Mouse (Mus musculus) kidney, adult 2 months (tissue): ENCODE measurements around the gene Pogk.

Experiments used
- CTCF ChIP-seq: fragments of 200-500 bp; conservative IDR thresholded peaks from 2 replicates; pipeline ENCODE4 v1.5.1; 2011; ENCODE audit warnings: low read depth, mild to moderate bottlenecking, control low read depth, low read length, moderate library complexity, mixed read lengths; ENCODE audit not compliant: insufficient read depth, insufficient read length
- POLR2A ChIP-seq: fragments of 200-500 bp; IDR thresholded peaks from one replicate; pipeline ENCODE4 v1.6.1; 2011; ENCODE audit warnings: low read depth, low read length, control low read depth

DNA sequence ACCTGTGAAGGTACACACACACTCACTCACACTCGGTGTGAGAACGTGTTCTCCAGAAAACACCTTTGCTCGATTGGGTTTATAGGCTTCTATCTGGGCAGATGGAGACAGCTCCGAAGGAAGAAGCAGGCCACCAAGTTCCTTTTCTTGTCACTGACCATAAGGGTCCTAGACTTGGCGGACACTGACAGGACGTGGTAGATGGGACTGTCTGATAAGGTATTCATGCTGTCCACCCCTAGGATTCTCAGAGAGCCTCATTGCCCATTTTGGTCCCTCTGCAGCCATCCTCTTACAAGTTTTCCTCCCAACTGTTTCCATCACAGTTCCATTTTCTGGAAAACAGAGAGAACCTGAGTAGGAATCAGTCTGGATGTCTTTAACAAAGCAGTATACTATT is 13.3 kb downstream of the Pogk start:
- no peak for TF ChIP-seq CTCF
- no peak for TF ChIP-seq POLR2A
